Mouse (Mus musculus) embryonic facial prominence, embryonic 10.5 days (tissue): ENCODE results near the gene Ice2. TPM values are rescaled to one million over a fixed set of nuclear protein-coding genes. Genes with fewer than 3 reads are reported as not detected.
A peak's percentile ranks its signal among the peaks of the same experiment; 100 is the strongest.

Experiments used
- DNase-seq: peaks from one replicate; pipeline ENCODE4 v3.0.0-alpha.2; 2017; ENCODE audit warnings: low spot score
- H3K27ac ChIP-seq: fragments of 300-500 bp; sonication (generic); replicated peaks from 2 replicates; pipeline ENCODE4 v1.5.1; 2016; ENCODE audit warnings: mild to moderate bottlenecking
- H3K27me3 ChIP-seq: fragments of 300-500 bp; sonication (generic); replicated peaks from 2 replicates; pipeline ENCODE4 v1.6.1; 2016; ENCODE audit warnings: low read depth, mild to moderate bottlenecking; ENCODE audit not compliant: poor library complexity, severe bottlenecking
- H3K36me3 ChIP-seq: fragments of 300-500 bp; sonication (generic); replicated peaks from 2 replicates; pipeline ENCODE4 v1.6.1; 2016; ENCODE audit warnings: mild to moderate bottlenecking, moderate library complexity
- H3K4me1 ChIP-seq: fragments of 300-500 bp; sonication (generic); 2 replicates; pipeline ENCODE4 v1.6.1; 2016
- H3K4me3 ChIP-seq: fragments of 300-500 bp; sonication (generic); 2 replicates; pipeline ENCODE4 v1.5.1; 2016; ENCODE audit warnings: mild to moderate bottlenecking, moderate library complexity
- H3K9me3 ChIP-seq: fragments of 300-500 bp; sonication (generic); 2 replicates; pipeline ENCODE4 v1.6.1; 2016; ENCODE audit warnings: mild to moderate bottlenecking
- WGBS: fragments of 180-500 bp; shearing (Covaris S2); methylation state at CpG from one replicate; pipeline ENCODE4 v1.1.7; 2016; 5-methylcytosine and 5-hydroxymethylcytosine counted together
- polyA plus RNA-seq: library from polyadenylated mRNA; unstranded; fragments of >200 nt; fragmentation: Nextera tagmentation; extraction: Ambion mirVana; gene quantifications from 2 replicates; pipeline ENCODE4 v1.2.1, GENCODE M21; 2016

The Ice2 gene
- polyA plus RNA-seq, 1 experiment from 2014 or later, result 22.5 TPM

- Histone ChIP-seq H3K4me3 (no peak overlapping the region), H3K27ac (no peak overlapping the region), H3K27me3 (no peaks in the 10 kb centered on the region), H3K4me1 (peaks cover 14% of the 10 kb centered on the region), H3K36me3 (peaks cover 73% of the 10 kb centered on the region), H3K9me3 (no peaks in the 10 kb centered on the region)
- DNase-seq, result no peak
- WGBS, result 88% methylated on average over 3 of the region's 3 CpGs
Measured at GRCm38 (mm10) chr9:69430531-69430930, 32.8 kb downstream of the Ice2 start.

GRCm38 (mm10) chr9:69431863-69432555, 34.3 kb downstream of the Ice2 start:
- 62% methylated on average over 6 of the region's 6 CpGs for WGBS
- H3K27me3 ChIP-seq, result no peaks in the 10 kb centered on the region
- 0 out of 2 replicates have a peak overlapping the region, but pooled peaks have one; percentile 26 for H3K27ac ChIP-seq
- H3K9me3 ChIP-seq, result no peaks in the 10 kb centered on the region
- H3K4me1 ChIP-seq, result peaks cover 14% of the 10 kb centered on the region
- H3K4me3 ChIP-seq, result no peak overlapping the region
- H3K36me3 ChIP-seq, result peaks cover 58% of the 10 kb centered on the region
- DNase-seq, result peak; percentile 24

GRCm38 (mm10) chr9:69435194-69435593, 37.5 kb downstream of the Ice2 start:
- Histone ChIP-seq H3K4me3 (no peak overlapping the region), H3K27ac (no peak overlapping the region), H3K4me1 (peaks cover 21% of the 10 kb centered on the region), H3K36me3 (peaks cover 29% of the 10 kb centered on the region), H3K9me3 (no peaks in the 10 kb centered on the region), H3K27me3 (no peaks in the 10 kb centered on the region)
- no peak for DNase-seq
- 85% methylated on average over 10 of the region's 10 CpGs for WGBS

- Histone ChIP-seq H3K4me3 (no peak overlapping the region), H3K36me3 (peaks cover 25% of the 10 kb centered on the region), H3K27me3 (no peaks in the 10 kb centered on the region), H3K9me3 (no peaks in the 10 kb centered on the region), H3K27ac (no peak overlapping the region), H3K4me1 (peaks cover 25% of the 10 kb centered on the region)
- no peak for DNase-seq
Measured at GRCm38 (mm10) chr9:69435662-69436061, 38.0 kb downstream of the Ice2 start.

- peak overlapping the region; percentile 48 for H3K27ac ChIP-seq
- H3K4me1 ChIP-seq, result peaks cover 19% of the 10 kb centered on the region
- no peaks in the 10 kb centered on the region for H3K27me3 ChIP-seq
- DNase-seq, result peak; percentile 47
- H3K9me3 ChIP-seq, result no peaks in the 10 kb centered on the region
- 18% methylated on average over 7 of the region's 7 CpGs for WGBS
- H3K36me3 ChIP-seq, result no peaks in the 10 kb centered on the region
- no peak overlapping the region for H3K4me3 ChIP-seq
Measured at GRCm38 (mm10) chr9:69439805-69440357, 42.2 kb downstream of the Ice2 start.

GRCm38 (mm10) chr9:69442471-69443038, 44.8 kb downstream of the Ice2 start:
- 73% methylated on average over 6 of the region's 6 CpGs for WGBS
- no peaks in the 10 kb centered on the region for H3K9me3 ChIP-seq
- no peak for DNase-seq
- peaks cover 19% of the 10 kb centered on the region for H3K4me1 ChIP-seq
- H3K27ac ChIP-seq, result no peak overlapping the region
- no peaks in the 10 kb centered on the region for H3K27me3 ChIP-seq
- no peaks in the 10 kb centered on the region for H3K36me3 ChIP-seq
- H3K4me3 ChIP-seq, result no peak overlapping the region

GRCm38 (mm10) chr9:69443203-69443602, 45.5 kb downstream of the Ice2 start:
- H3K27ac ChIP-seq, result no peak overlapping the region
- H3K9me3 ChIP-seq, result no peaks in the 10 kb centered on the region
- H3K4me1 ChIP-seq, result peaks cover 19% of the 10 kb centered on the region
- no peak for DNase-seq
- no peak overlapping the region for H3K4me3 ChIP-seq
- no peaks in the 10 kb centered on the region for H3K36me3 ChIP-seq
- no peaks in the 10 kb centered on the region for H3K27me3 ChIP-seq
- 75% methylated on average over 3 of the region's 3 CpGs for WGBS

- WGBS, result 72% methylated on average over 3 of the region's 3 CpGs
- Histone ChIP-seq H3K9me3 (no peaks in the 10 kb centered on the region), H3K4me3 (no peak overlapping the region), H3K36me3 (no peaks in the 10 kb centered on the region), H3K27ac (no peak overlapping the region), H3K27me3 (peaks cover 21% of the 10 kb centered on the region), H3K4me1 (peaks cover 21% of the 10 kb centered on the region)
- DNase-seq, result peak; percentile 4
Measured at GRCm38 (mm10) chr9:69448801-69449200, 51.1 kb downstream of the Ice2 start.

- Histone ChIP-seq H3K27me3 (peaks cover 39% of the 10 kb centered on the region), H3K36me3 (no peaks in the 10 kb centered on the region), H3K9me3 (no peaks in the 10 kb centered on the region), H3K4me3 (no peak overlapping the region), H3K27ac (no peak overlapping the region), H3K4me1 (peaks cover 38% of the 10 kb centered on the region)
- WGBS, result 89% methylated on average over 9 of the region's 9 CpGs
- DNase-seq, result no peak
Measured at GRCm38 (mm10) chr9:69450636-69451035, 52.9 kb downstream of the Ice2 start.

- peaks cover 46% of the 10 kb centered on the region for H3K27me3 ChIP-seq
- no peak overlapping the region for H3K27ac ChIP-seq
- peaks cover 52% of the 10 kb centered on the region for H3K4me1 ChIP-seq
Measured at GRCm38 (mm10) chr9:69451886-69452810, 54.4 kb downstream of the Ice2 start.

GRCm38 (mm10) chr9:69453066-69453900, 55.6 kb downstream of the Ice2 start, which contains the start of gene Anxa2:
Gene Anxa2 (plus strand): TSS chr9:69453620.
- peak; percentile 75 for DNase-seq
- H3K27me3 ChIP-seq, result peaks cover 46% of the 10 kb centered on the region
- H3K4me1 ChIP-seq, result peaks cover 63% of the 10 kb centered on the region
- WGBS, result 12% methylated on average over 37 of the region's 37 CpGs
- no peaks in the 10 kb centered on the region for H3K9me3 ChIP-seq
- peak within 1 kb of the TSS; percentile 86 for H3K27ac ChIP-seq
- no peaks in the 10 kb centered on the region for H3K36me3 ChIP-seq
- peak within 1 kb of the TSS; percentile 64 for H3K4me3 ChIP-seq

More at GRCm38 (mm10) chr9:69451886-69452810, 54.4 kb downstream of the Ice2 start:
- Histone ChIP-seq H3K36me3 (no peaks in the 10 kb centered on the region), H3K9me3 (no peaks in the 10 kb centered on the region), H3K4me3 (no peak overlapping the region)
- no peak for DNase-seq
- WGBS, result 90% methylated on average over 10 of the region's 10 CpGs
